In the genomic region with DNA sequence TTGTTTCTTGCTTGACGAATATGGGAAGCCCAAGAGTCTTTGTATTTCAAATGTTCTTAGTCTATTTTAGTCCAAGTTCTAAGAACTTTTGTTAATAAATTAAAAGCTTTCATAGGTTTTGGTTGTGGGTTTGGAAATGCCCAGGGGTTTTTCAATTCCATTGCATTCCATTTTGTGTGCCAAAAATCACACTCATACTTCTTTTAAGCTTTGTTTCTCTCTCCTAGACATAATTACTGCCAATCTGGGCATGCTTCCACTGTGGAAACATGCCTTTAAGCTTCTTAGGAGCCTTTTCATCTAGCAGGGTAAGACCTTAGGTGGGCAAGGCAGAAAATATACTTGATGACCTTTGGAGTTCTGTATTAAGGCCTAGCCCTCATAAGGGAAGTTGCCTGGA, we compare ENCODE assay signal across 16 mouse cellular contexts.
DNase-seq lines count a peak whose midpoint lies in the region.
"Had no signal": no experiment of that assay in that cellular context is flagged by ENCODE, and none has a peak within 500 bp of the region (broad histone marks: within the 10 kb centered on the region; RNA-seq: fewer than 3 reads in every experiment).

No protein-coding gene starts in this region.

- peak; percentile 48 for DNase-seq in heart, adult 11 months
- no peak for DNase-seq in heart, postnatal 4 days
- DNase-seq in 3T3-L1 (ENCODE audit: low read depth, low spot score) (peak; percentile 57), adipocyte (ENCODE audit: low spot score) (peak; percentile 38)
- DNase-seq in fibroblast of lung, adult 2 months (ENCODE audit: low read depth), result peak; percentile 71
- DNase-seq in thymus, postnatal 0 days (ENCODE audit: low spot score), result no peak
- DNase-seq in B cell, adult 2 months, result no peak
- DNase-seq in ovary, postnatal 14 days (ENCODE audit: low spot score), result no peak
- DNase-seq: adrenal gland, adult 8-10 months; adrenal gland, postnatal 36 days; cerebellum, adult 11 months; cerebellum, adult 8-10 months; cerebellum, postnatal 14 days; embryo, embryonic 11 days; gastrocnemius, postnatal 14 days; heart, postnatal 36 days had no signal

Comparison
In these comparisons a context has a peak if more than half of its experiments do, and no peak if none do; other contexts are left out.
1. DNase-seq: peak in heart, adult 11 months (single experiment), 3T3-L1 (single experiment), adipocyte (single experiment) and fibroblast of lung, adult 2 months (single experiment); none in heart, postnatal 4 days (single experiment), thymus, postnatal 0 days (single experiment), B cell, adult 2 months (0 of 2) and ovary, postnatal 14 days (single experiment).